Mouse (Mus musculus) C2C12 (cell line): ENCODE data around the gene Spdl1. TPM values are rescaled to one million over a fixed set of nuclear protein-coding genes. Genes with fewer than 3 reads are reported as not detected.

Experiments
- H3K27me3 ChIP-seq: one replicate; pipeline ENCODE4 v1.6.1; 2011; ENCODE audit not compliant: control insufficient read depth, insufficient read depth, insufficient read length
- H3K36me3 ChIP-seq: one replicate; pipeline ENCODE4 v1.6.1; 2011; ENCODE audit not compliant: control insufficient read depth, insufficient read depth
- H3K4me3 ChIP-seq: one replicate; pipeline ENCODE4 v1.5.1; 2011; ENCODE audit warnings: mild to moderate bottlenecking, control low read depth; ENCODE audit not compliant: poor library complexity, insufficient read depth, severe bottlenecking
- H3K79me2 ChIP-seq: one replicate; pipeline ENCODE4 v1.6.1; 2011; ENCODE audit not compliant: control insufficient read depth, insufficient read depth
- H3K79me3 ChIP-seq: one replicate; pipeline ENCODE4 v1.6.1; 2011; ENCODE audit warnings: low read depth, control low read depth
- H3ac ChIP-seq: one replicate; pipeline ENCODE3; 2011; ENCODE audit warnings: low read depth; ENCODE audit not compliant: control insufficient read depth, insufficient read length
- CEBPB ChIP-seq: IDR thresholded peaks from one replicate; pipeline ENCODE4 v1.6.1; 2011; ENCODE audit warnings: low read depth, mild to moderate bottlenecking, control low read depth, moderate library complexity
- CTCF ChIP-seq: IDR thresholded peaks from one replicate; pipeline ENCODE4 v1.5.1; 2011; ENCODE audit not compliant: control insufficient read depth, insufficient read depth, insufficient read length
- FOSL1 ChIP-seq: IDR thresholded peaks from one replicate; pipeline ENCODE4 v1.8.0; 2011; ENCODE audit warnings: mild to moderate bottlenecking, low read length; ENCODE audit not compliant: poor library complexity, insufficient read depth, severe bottlenecking
- MAX ChIP-seq: IDR thresholded peaks from one replicate; pipeline ENCODE4 v1.6.1; 2011; ENCODE audit warnings: mild to moderate bottlenecking, control low read depth
- MYOD1 ChIP-seq: IDR thresholded peaks from one replicate; pipeline ENCODE4 v1.6.1; 2011; ENCODE audit warnings: low read depth; ENCODE audit not compliant: control insufficient read depth, insufficient read length
- MYOG ChIP-seq: IDR thresholded peaks from one replicate; pipeline ENCODE4 v1.6.1; 2011; ENCODE audit not compliant: control insufficient read depth, insufficient read length; ENCODE audit errors: extremely low read depth
- USF1 ChIP-seq: IDR thresholded peaks from one replicate; pipeline ENCODE4 v1.6.1; 2011; ENCODE audit warnings: low read depth, mild to moderate bottlenecking, control low read depth, moderate library complexity
- polyA plus RNA-seq: library from polyadenylated mRNA; unstranded; fragments of >200 nt; fragmentation: generic; extraction: Trizol; gene quantifications from one replicate; pipeline ENCODE4 v1.2.1, GENCODE M21; 2012; ENCODE audit warnings: missing spikeins

Gene Spdl1
- polyA plus RNA-seq, 1 experiment: 11.5 TPM

DNA sequence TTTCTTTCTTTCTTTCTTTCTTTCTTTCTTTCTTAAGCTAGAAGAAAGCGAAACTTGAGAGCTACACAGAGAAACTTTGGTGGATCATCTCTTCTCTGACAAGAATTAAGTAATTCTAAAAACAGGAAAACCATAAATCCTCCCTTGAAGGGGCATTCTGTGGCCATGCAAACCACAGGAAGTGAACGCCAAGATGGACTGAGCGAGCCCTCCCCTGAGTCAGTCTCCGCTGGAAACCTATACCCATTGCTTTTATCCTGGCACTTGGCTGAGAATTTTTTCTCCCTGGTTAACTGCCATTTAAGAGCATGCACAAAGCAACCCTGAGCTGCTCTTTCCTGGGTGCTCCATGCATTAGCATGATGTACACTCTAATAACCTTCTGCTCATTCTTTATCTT, 53.5 kb downstream of the Spdl1 start:
- Histone ChIP-seq H3K4me3 (no peak overlapping the region), H3K79me2 (no peaks in the 10 kb centered on the region), H3K79me3 (no peaks in the 10 kb centered on the region), H3K36me3 (no peaks in the 10 kb centered on the region), H3ac (no peak overlapping the region), H3K27me3 (no peaks in the 10 kb centered on the region)
- TF ChIP-seq USF1 (no peak), MAX (no peak), CTCF (no peak), FOSL1 (no peak), MYOD1 (no peak), CEBPB (no peak), MYOG (no peak)

DNA sequence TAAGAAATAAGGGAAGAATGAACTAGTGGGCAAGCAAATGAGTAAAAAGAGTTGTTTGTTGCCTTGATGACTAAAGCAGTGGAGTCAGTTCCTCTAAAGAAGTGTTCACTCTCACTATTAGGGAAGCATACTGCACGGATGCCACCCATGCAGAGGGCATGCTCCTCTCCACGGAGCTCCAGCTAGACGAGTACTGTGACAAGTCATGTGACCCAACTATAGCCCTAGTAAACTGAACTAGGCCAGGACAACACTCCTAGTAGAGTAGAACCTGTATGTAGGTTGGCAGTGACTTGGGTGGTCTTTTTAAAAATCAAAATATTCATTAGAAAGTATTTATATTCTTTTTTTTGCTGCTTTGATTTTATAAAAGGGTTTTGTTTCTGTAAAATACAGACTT, 55.1 kb downstream of the Spdl1 start:
- Histone ChIP-seq H3K36me3 (no peaks in the 10 kb centered on the region), H3K4me3 (no peak overlapping the region), H3K79me2 (no peaks in the 10 kb centered on the region), H3K27me3 (no peaks in the 10 kb centered on the region), H3K79me3 (no peaks in the 10 kb centered on the region), H3ac (no peak overlapping the region)
- TF ChIP-seq CTCF (no peak), FOSL1 (no peak), MAX (no peak), CEBPB (no peak), MYOD1 (no peak), USF1 (no peak), MYOG (no peak)

DNA sequence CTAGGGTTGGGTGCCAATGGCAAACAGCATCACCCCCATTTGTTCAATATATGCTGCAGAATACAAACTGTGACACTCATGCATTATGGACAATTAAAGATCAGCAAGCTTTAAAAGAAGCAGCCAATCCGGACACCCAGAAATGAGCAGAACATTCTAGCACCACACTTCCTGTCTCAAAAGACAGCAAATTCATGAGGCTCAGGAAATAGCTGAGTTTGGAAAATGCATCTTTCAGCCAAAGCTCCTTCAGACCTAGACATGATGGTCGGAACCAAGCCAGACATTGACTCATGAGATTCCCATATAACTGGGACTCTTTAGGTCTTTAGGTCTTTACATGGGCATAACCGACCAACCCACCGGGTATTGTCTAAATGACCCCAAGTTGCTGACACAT, 55.9 kb downstream of the Spdl1 start:
- no peaks in the 10 kb centered on the region for H3K27me3 ChIP-seq
- H3K36me3 ChIP-seq: no peaks in the 10 kb centered on the region
- no peak overlapping the region for H3ac ChIP-seq
- no peaks in the 10 kb centered on the region for H3K79me3 ChIP-seq
- no peaks in the 10 kb centered on the region for H3K79me2 ChIP-seq
- no peak overlapping the region for H3K4me3 ChIP-seq
- no peak for TF ChIP-seq MYOG
- no peak for TF ChIP-seq MYOD1
- TF ChIP-seq USF1: no peak
- no peak for TF ChIP-seq CTCF

DNA sequence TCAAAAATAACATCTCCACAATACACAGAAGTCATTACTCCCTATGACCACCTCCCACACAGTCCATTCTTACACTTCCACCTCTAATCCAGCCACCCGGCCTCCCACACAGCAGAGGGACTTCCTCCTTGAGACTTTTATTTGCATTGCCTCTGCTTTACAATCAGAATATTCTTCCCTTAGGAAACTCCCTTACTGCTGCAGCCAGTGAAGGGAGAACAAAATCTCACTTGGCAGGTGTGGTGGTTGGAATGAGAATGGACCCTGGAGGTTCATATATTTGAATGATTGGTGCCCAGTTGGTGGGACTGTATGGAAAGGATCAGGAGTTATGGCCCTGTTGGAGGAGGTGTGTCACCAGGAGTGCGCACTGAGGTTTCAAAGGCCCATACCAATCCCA, 57.4 kb downstream of the Spdl1 start:
- Histone ChIP-seq H3ac (no peak overlapping the region), H3K27me3 (no peaks in the 10 kb centered on the region), H3K4me3 (no peak overlapping the region), H3K79me3 (no peaks in the 10 kb centered on the region), H3K79me2 (no peaks in the 10 kb centered on the region), H3K36me3 (no peaks in the 10 kb centered on the region)
- TF ChIP-seq MYOG (no peak), CEBPB (no peak)

DNA sequence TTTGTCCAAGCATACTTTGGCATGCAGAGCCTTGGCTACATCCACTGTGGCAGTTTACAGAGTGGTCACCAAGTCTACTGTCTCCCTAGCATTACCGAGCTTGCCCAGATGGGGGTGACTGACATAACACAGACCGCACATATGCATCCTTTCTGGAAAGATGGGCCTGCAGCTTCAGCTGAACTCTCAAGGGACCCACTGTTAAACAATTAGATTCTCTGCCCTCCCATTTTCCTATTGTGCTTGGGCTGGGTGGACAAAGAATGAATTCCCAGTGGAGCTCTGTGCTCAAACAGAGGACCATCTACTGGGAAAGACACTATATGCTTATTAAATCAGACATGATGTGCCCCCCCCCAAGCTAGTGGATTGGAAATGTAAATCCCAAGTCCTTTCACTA, 58.8 kb downstream of the Spdl1 start:
- no peaks in the 10 kb centered on the region for H3K36me3 ChIP-seq
- H3ac ChIP-seq: no peak overlapping the region
- no peaks in the 10 kb centered on the region for H3K27me3 ChIP-seq
- no peak overlapping the region for H3K4me3 ChIP-seq
- H3K79me3 ChIP-seq: no peaks in the 10 kb centered on the region
- H3K79me2 ChIP-seq: no peaks in the 10 kb centered on the region
- TF ChIP-seq USF1 (no peak), MYOD1 (no peak), MAX (no peak), CEBPB (no peak), CTCF (no peak), MYOG (no peak), FOSL1 (no peak)

DNA sequence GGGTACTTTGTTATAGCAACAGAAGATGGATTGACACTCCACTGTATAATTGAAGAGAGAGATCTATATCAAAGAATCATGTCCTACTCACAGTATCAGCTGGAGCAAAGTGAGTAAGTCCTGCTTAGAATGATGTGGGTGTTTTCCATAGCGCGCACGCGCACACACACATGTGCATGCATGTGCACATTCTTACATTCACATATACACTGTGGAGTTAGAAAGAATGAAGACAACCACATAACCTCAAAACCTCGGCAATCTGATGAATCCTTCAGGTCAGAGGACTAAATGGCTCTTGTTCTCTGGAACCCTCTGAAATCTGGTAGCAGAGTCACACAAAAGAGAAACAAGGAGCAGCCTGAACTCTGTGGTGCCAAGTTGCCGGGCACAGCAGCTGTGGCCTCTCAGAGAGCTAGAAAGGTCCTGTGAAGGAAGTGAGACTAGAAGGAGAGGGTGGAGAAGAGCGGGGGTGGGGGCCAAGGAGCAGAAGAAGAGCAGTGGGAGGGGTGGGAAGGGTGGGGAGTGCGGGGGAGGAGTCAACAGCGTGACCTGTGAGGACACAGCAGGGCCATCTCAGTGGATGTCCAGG, 60.0 kb downstream of the Spdl1 start:
- Histone ChIP-seq H3K79me3 (no peaks in the 10 kb centered on the region), H3K79me2 (no peaks in the 10 kb centered on the region), H3K36me3 (no peaks in the 10 kb centered on the region), H3K27me3 (no peaks in the 10 kb centered on the region), H3K4me3 (no peak overlapping the region), H3ac (no peak overlapping the region)
- TF ChIP-seq CTCF: no peak
- TF ChIP-seq FOSL1: no peak
- no peak for TF ChIP-seq MAX
- TF ChIP-seq MYOD1: no peak
- TF ChIP-seq MYOG: no peak
- TF ChIP-seq CEBPB: no peak
- no peak for TF ChIP-seq USF1
